Mouse (Mus musculus): ENCODE measurements at regions not wholly inside any gene's neighbourhood (a gene's known extent, or its start where the extent isn't known, plus 50 kb on each side); places are given as distances from the start of the nearest gene placed in this dataset.

GRCm38 (mm10) chr3:119575516-119575915, 208.8 kb downstream of the Ptbp2 start:
- H3K4me3 ChIP-seq (replicated peaks; ENCODE audit: low read depth, low read length), result no peak overlapping the region
- no peak overlapping the region for H3K27ac ChIP-seq
- H3K36me3 ChIP-seq (ENCODE audit: insufficient read depth, low read length), result no peaks in the 10 kb centered on the region
- 84% methylated on average over 3 of the region's 3 CpGs for WGBS
- H3K27me3 ChIP-seq (ENCODE audit: insufficient read depth, low read length), result no peaks in the 10 kb centered on the region
- no peak overlapping the region for H3K4me2 ChIP-seq (ENCODE audit: low read length)
- H3K4me1 ChIP-seq (replicated peaks; ENCODE audit: insufficient read depth, low read length), result no peaks in the 10 kb centered on the region
- DNase-seq (ENCODE audit: low spot score) (no peak), ATAC-seq (replicated peaks; ENCODE audit: low FRiP score, low read depth) (no peak)
- no peaks in the 10 kb centered on the region for H3K9me3 ChIP-seq (replicated peaks; ENCODE audit: low read length)
- no peak for TF ChIP-seq CTCF (IDR thresholded peaks at IDR 0.05; ENCODE audit: low read depth)
- no peak overlapping the region for H3K9ac ChIP-seq (ENCODE audit: low read depth, low read length)

- H3K4me3 ChIP-seq (replicated peaks; ENCODE audit: low read depth, low read length), result no peak overlapping the region
- DNase-seq (ENCODE audit: low spot score), result peak; percentile 29
These were observed 246.4 kb downstream of the Ptbp2 start for GRCm38 (mm10) chr3:119537884-119538283.

GRCm38 (mm10) chr3:119524510-119525123, 259.6 kb downstream of the Ptbp2 start:
- no peak for TF ChIP-seq CTCF (IDR thresholded peaks at IDR 0.05; ENCODE audit: low read depth)
- no peak for DNase-seq (ENCODE audit: low spot score)

More at GRCm38 (mm10) chr3:119537884-119538283, 246.4 kb downstream of the Ptbp2 start:
- ATAC-seq (replicated peaks; ENCODE audit: low FRiP score, low read depth), result no peak
- peak; percentile 65 for TF ChIP-seq CTCF (IDR thresholded peaks at IDR 0.05; ENCODE audit: low read depth)
- H3K4me2 ChIP-seq (ENCODE audit: low read length), result no peak overlapping the region
- no peak overlapping the region for H3K9ac ChIP-seq (ENCODE audit: low read depth, low read length)
- no peaks in the 10 kb centered on the region for H3K27me3 ChIP-seq (ENCODE audit: insufficient read depth, low read length)
- H3K27ac ChIP-seq, result no peak overlapping the region
- H3K9me3 ChIP-seq (replicated peaks; ENCODE audit: low read length), result no peaks in the 10 kb centered on the region
- no peaks in the 10 kb centered on the region for H3K4me1 ChIP-seq (replicated peaks; ENCODE audit: insufficient read depth, low read length)
- H3K36me3 ChIP-seq (ENCODE audit: insufficient read depth, low read length), result no peaks in the 10 kb centered on the region
- 78% methylated on average over 7 of the region's 7 CpGs for WGBS

GRCm38 (mm10) chr3:119512596-119512995, 271.7 kb downstream of the Ptbp2 start:
- WGBS, result 31% methylated on average over 2 of the region's 2 CpGs
- Histone ChIP-seq H3K9ac (ENCODE audit: low read depth, low read length) (no peak overlapping the region), H3K9me3 (replicated peaks; ENCODE audit: low read length) (no peaks in the 10 kb centered on the region), H3K4me3 (replicated peaks; ENCODE audit: low read depth, low read length) (no peak overlapping the region), H3K4me1 (replicated peaks; ENCODE audit: insufficient read depth, low read length) (no peaks in the 10 kb centered on the region), H3K36me3 (ENCODE audit: insufficient read depth, low read length) (no peaks in the 10 kb centered on the region), H3K27ac (no peak overlapping the region), H3K27me3 (ENCODE audit: insufficient read depth, low read length) (no peaks in the 10 kb centered on the region), H3K4me2 (ENCODE audit: low read length) (no peak overlapping the region)
- TF ChIP-seq CTCF (IDR thresholded peaks at IDR 0.05; ENCODE audit: low read depth), result no peak
- DNase-seq (ENCODE audit: low spot score), result peak; percentile 45
- ATAC-seq (replicated peaks; ENCODE audit: low FRiP score, low read depth), result no peak

More at GRCm38 (mm10) chr3:119524510-119525123, 259.6 kb downstream of the Ptbp2 start:
- no peaks in the 10 kb centered on the region for H3K9me3 ChIP-seq (replicated peaks; ENCODE audit: low read length)
- ATAC-seq (replicated peaks; ENCODE audit: low FRiP score, low read depth), result no peak
- no peaks in the 10 kb centered on the region for H3K36me3 ChIP-seq (ENCODE audit: insufficient read depth, low read length)
- no peaks in the 10 kb centered on the region for H3K27me3 ChIP-seq (ENCODE audit: insufficient read depth, low read length)
- no peaks in the 10 kb centered on the region for H3K4me1 ChIP-seq (replicated peaks; ENCODE audit: insufficient read depth, low read length)
- 85% methylated on average over 10 of the region's 10 CpGs for WGBS
- no peak overlapping the region for H3K9ac ChIP-seq (ENCODE audit: low read depth, low read length)
- H3K27ac ChIP-seq, result no peak overlapping the region
- H3K4me2 ChIP-seq (ENCODE audit: low read length), result no peak overlapping the region
- H3K4me3 ChIP-seq (replicated peaks; ENCODE audit: low read depth, low read length), result no peak overlapping the region

GRCm38 (mm10) chr3:119509132-119509531, 275.1 kb downstream of the Ptbp2 start:
- H3K9me3 ChIP-seq (replicated peaks; ENCODE audit: low read length), result no peaks in the 10 kb centered on the region
- no peak for ATAC-seq (replicated peaks; ENCODE audit: low FRiP score, low read depth)
- no peaks in the 10 kb centered on the region for H3K4me1 ChIP-seq (replicated peaks; ENCODE audit: insufficient read depth, low read length)
- no peaks in the 10 kb centered on the region for H3K27me3 ChIP-seq (ENCODE audit: insufficient read depth, low read length)
- TF ChIP-seq CTCF (IDR thresholded peaks at IDR 0.05; ENCODE audit: low read depth), result no peak
- no peak overlapping the region for H3K4me3 ChIP-seq (replicated peaks; ENCODE audit: low read depth, low read length)
- no peaks in the 10 kb centered on the region for H3K36me3 ChIP-seq (ENCODE audit: insufficient read depth, low read length)
- no peak overlapping the region for H3K9ac ChIP-seq (ENCODE audit: low read depth, low read length)
- DNase-seq (ENCODE audit: low spot score), result no peak
- H3K4me2 ChIP-seq (ENCODE audit: low read length), result no peak overlapping the region
- WGBS, result 36% methylated on average over 4 of the region's 4 CpGs
- no peak overlapping the region for H3K27ac ChIP-seq

- DNase-seq (ENCODE audit: low spot score) (peak; percentile 37), ATAC-seq (replicated peaks; ENCODE audit: low FRiP score, low read depth) (no peak)
- H3K4me2 ChIP-seq (ENCODE audit: low read length), result no peak overlapping the region
- H3K27me3 ChIP-seq (ENCODE audit: insufficient read depth, low read length), result no peaks in the 10 kb centered on the region
- H3K4me3 ChIP-seq (replicated peaks; ENCODE audit: low read depth, low read length), result no peak overlapping the region
- no peak for TF ChIP-seq CTCF (IDR thresholded peaks at IDR 0.05; ENCODE audit: low read depth)
- no peaks in the 10 kb centered on the region for H3K9me3 ChIP-seq (replicated peaks; ENCODE audit: low read length)
- WGBS, result 29% methylated on average over 1 of the region's 1 CpGs
- no peaks in the 10 kb centered on the region for H3K4me1 ChIP-seq (replicated peaks; ENCODE audit: insufficient read depth, low read length)
- no peak overlapping the region for H3K27ac ChIP-seq
- H3K36me3 ChIP-seq (ENCODE audit: insufficient read depth, low read length), result no peaks in the 10 kb centered on the region
- H3K9ac ChIP-seq (ENCODE audit: low read depth, low read length), result no peak overlapping the region
These were observed 280.7 kb downstream of the Ptbp2 start for GRCm38 (mm10) chr3:119503471-119503972.

All from kidney, postnatal 0 days (tissue).